ENCODE assay signal across 8 mouse cellular contexts in the genomic region with DNA sequence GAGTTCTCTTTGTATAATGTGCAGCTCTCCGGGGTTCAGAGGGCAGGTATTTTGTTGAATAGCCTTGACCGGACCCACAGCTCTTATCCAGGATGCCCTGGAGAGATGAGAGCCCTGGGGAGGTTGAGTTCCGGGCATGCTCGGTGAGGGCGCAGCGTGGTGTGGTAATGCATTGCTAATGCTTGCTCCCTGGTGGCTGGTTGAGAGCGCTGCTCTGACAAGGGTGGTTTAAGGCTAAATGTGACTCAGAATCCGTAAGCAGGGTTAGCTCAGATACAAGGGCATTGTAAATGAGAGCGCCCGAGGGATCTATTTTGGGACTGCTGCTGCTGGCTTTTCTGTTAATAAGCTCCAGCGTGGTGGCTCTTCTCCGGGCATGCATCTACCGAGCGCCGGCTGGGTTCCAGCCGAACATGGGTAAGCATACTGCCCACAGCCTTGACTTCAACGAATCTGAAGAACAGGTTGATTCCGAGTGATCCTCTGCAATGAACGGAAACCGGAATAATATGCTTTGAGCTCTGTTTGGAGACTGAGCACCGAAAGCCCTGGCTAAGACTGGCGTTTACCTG. TPM values are rescaled to one million over a fixed set of nuclear protein-coding genes. Genes with fewer than 3 reads are reported as not detected.
DNase-seq lines count a peak whose midpoint lies in the region; ATAC-seq and TF ChIP-seq lines count a peak whose summit lies in the region.

No protein-coding gene starts in this region.

- 30% methylated on average over 22 of the region's 22 CpGs for WGBS in forebrain, embryonic 10.5 days
- 14% methylated on average over 22 of the region's 22 CpGs for WGBS in olfactory bulb, adult 2 months

- 0 out of 2 replicates have a peak, but pooled peaks have one; percentile 4 for TF ChIP-seq CTCF in E14TG2a.4 (conservative IDR thresholded peaks at IDR 0.05; ENCODE audit: low read length)
- no peak for TF ChIP-seq CTCF in olfactory bulb, adult 2 months (IDR thresholded peaks at IDR 0.05; ENCODE audit: insufficient read depth, low read depth, low read length)

- no peak for ATAC-seq in inflammation-experienced regulatory T-cells, adult 6 months
- no peak for ATAC-seq in activated CD4-positive, CD25-positive, alpha-beta regulatory T cell, adult 4 months

- H3K4me1 ChIP-seq in E14TG2a.4 (replicated peaks; ENCODE audit: low read depth, low read length) = peaks cover 46% of the 10 kb centered on the region
- H3K4me1 ChIP-seq in forebrain, embryonic 10.5 days = peaks cover 12% of the 10 kb centered on the region
- peaks cover 8% of the 10 kb centered on the region; the same call in 1 of the 2 replicates for H3K4me1 ChIP-seq in olfactory bulb, adult 2 months (ENCODE audit: control insufficient read depth, insufficient read depth, low read length)

- 0 out of 2 replicates have a peak, but pooled peaks have one; percentile 9 for TF ChIP-seq POLR2A in olfactory bulb, adult 2 months (IDR thresholded peaks at IDR 0.05; ENCODE audit: insufficient read depth, low read depth, low read length)

- H3K36me3 ChIP-seq in E14TG2a.4 (ENCODE audit: insufficient read depth, low read length) = no peaks in the 10 kb centered on the region
- H3K36me3 ChIP-seq in forebrain, embryonic 10.5 days (replicated peaks) = no peaks in the 10 kb centered on the region

- H3K9me3 ChIP-seq in E14TG2a.4 (ENCODE audit: low read length) = no peaks in the 10 kb centered on the region
- H3K9me3 ChIP-seq in forebrain, embryonic 10.5 days = peaks cover 13% of the 10 kb centered on the region

- DNase-seq in adrenal gland, postnatal 10 days = peak; percentile 69
- DNase-seq in forebrain, embryonic 10.5 days (ENCODE audit: extremely low spot score, low spot score) = no peak
- DNase-seq in heart, postnatal 4 days = peak; percentile 63
- DNase-seq in layer of hippocampus, postnatal 10 days (ENCODE audit: low spot score in 2 of 2) = peak; percentile 39 to 60

- peak overlapping the region; percentile 61 for H3K4me3 ChIP-seq in E14TG2a.4 (replicated peaks; ENCODE audit: low read length)
- peak overlapping the region; percentile 31 for H3K4me3 ChIP-seq in forebrain, embryonic 10.5 days
- peak overlapping the region; percentile 21; the same call in 1 of the 2 replicates for H3K4me3 ChIP-seq in olfactory bulb, adult 2 months (ENCODE audit: insufficient read depth, low read depth, low read length)

- peak overlapping the region; percentile 53 for H3K27ac ChIP-seq in forebrain, embryonic 10.5 days
- peak overlapping the region; percentile 95 for H3K27ac ChIP-seq in olfactory bulb, adult 2 months (ENCODE audit: insufficient read depth, low read depth, low read length)

- peaks cover 22% of the 10 kb centered on the region for H3K27me3 ChIP-seq in E14TG2a.4 (ENCODE audit: insufficient read depth, low read length)
- no peaks in the 10 kb centered on the region for H3K27me3 ChIP-seq in forebrain, embryonic 10.5 days (ENCODE audit: poor library complexity, severe bottlenecking)

RNA-seq across cellular contexts. Expression of a gene that starts 14.8 kb away (rescaled TPM):
- total RNA-seq in adrenal gland, postnatal 10 days (2021) = 10 to 100 TPM; 10.3 to 15.3 TPM
- 2.6 and 3.9 TPM in 2 replicates for polyA plus RNA-seq in forebrain, embryonic 10.5 days (2016; fragmentation: Nextera tagmentation; extraction: Ambion mirVana)
- total RNA-seq in heart, postnatal 4 days (2021) = 1 to 10 TPM; 7.6 TPM
- 1 to 10 TPM; 7.9 to 9.6 TPM for total RNA-seq in layer of hippocampus, postnatal 10 days (2021)
- polyA plus RNA-seq in olfactory bulb, adult 2 months (2012; ENCODE audit: insufficient read depth, insufficient read length, low replicate concordance, missing spikeins) = not detected in 2 replicates
- 1 to 10 TPM in 2 of 3 experiments, not detected in 1; 2.0 to 4.7 TPM for polyA plus RNA-seq in inflammation-experienced regulatory T-cells, adult 6 months (2017; shearing (Covaris generic))
- polyA plus RNA-seq in activated CD4-positive, CD25-positive, alpha-beta regulatory T cell, adult 4 months (2017; shearing (Covaris generic)) = 1 to 10 TPM; 1.5 to 3.0 TPM
